Mouse (Mus musculus) bone marrow, adult 2 months (tissue): ENCODE data around the gene Camta1.

Experiments used
- CTCF ChIP-seq: fragments of 200-500 bp; IDR thresholded peaks from 2 replicates; pipeline ENCODE4 v1.5.1; 2011; ENCODE audit warnings: low read length, control low read depth; ENCODE audit not compliant: control insufficient read depth, insufficient read depth
- POLR2A ChIP-seq: fragments of 200-500 bp; IDR thresholded peaks from 2 replicates; pipeline ENCODE4 v1.6.1; 2011; ENCODE audit warnings: low read depth, mild to moderate bottlenecking, control low read depth, low read length, borderline replicate concordance; ENCODE audit not compliant: control insufficient read depth

- TF ChIP-seq CTCF (no peak), POLR2A (no peak)
Observed at GRCm38 (mm10) chr4:151572716-151573115, 289.0 kb downstream of the Camta1 start.
